Mouse (Mus musculus) layer of hippocampus, adult 18-20 months (tissue): ENCODE data around the gene Syngap1. TPM values are rescaled to one million over a fixed set of nuclear protein-coding genes. Genes with fewer than 3 reads are reported as not detected.
"Not testable (repeated sequence)": the region's sequence is repeated elsewhere in the genome, so short reads cannot be mapped to it uniquely, and the experiment has no call there.

Source experiments
- DNase-seq, 2 experiments: peaks; one replicate each; pipeline ENCODE4 v3.0.0; 2022; ENCODE audit warnings: low spot score in 2 of 2
- total RNA-seq, 2 experiments: library from RNA; stranded (reverse); gene quantifications; 2 replicates each; pipeline ENCODE4 v1.2.3; 2021

Syngap1 gene
- total RNA-seq, 2 experiments from 2014 or later: 400 to 412 TPM

GRCm38 (mm10) chr17:26953201-26953600, 12.1 kb downstream of the Syngap1 start:
- DNase-seq: no peak

- no peak for DNase-seq
Measured at GRCm38 (mm10) chr17:26953726-26954125, 12.7 kb downstream of the Syngap1 start.

GRCm38 (mm10) chr17:26956309-26956708, 15.3 kb downstream of the Syngap1 start:
- no peak for DNase-seq

- no peak for DNase-seq
Measured at GRCm38 (mm10) chr17:26956895-26957294, 15.8 kb downstream of the Syngap1 start.

GRCm38 (mm10) chr17:26957872-26958271, 16.8 kb downstream of the Syngap1 start:
- DNase-seq: no peak

- peak in 1 of 2 experiments; percentile 68 for DNase-seq
Measured at GRCm38 (mm10) chr17:26958880-26959279, 17.8 kb downstream of the Syngap1 start.

- no peak for DNase-seq
Measured at GRCm38 (mm10) chr17:26959815-26960214, 18.8 kb downstream of the Syngap1 start.

- no peak for DNase-seq
Measured at GRCm38 (mm10) chr17:26961572-26962240, 20.7 kb downstream of the Syngap1 start.

GRCm38 (mm10) chr17:26966993-26967392, 25.9 kb downstream of the Syngap1 start:
- no peak for DNase-seq

- DNase-seq: no peak
Measured at GRCm38 (mm10) chr17:26967477-26967876, 26.4 kb downstream of the Syngap1 start.

GRCm38 (mm10) chr17:26968200-26968611, 27.2 kb downstream of the Syngap1 start:
- DNase-seq: no peak

GRCm38 (mm10) chr17:26969257-26969656, 28.2 kb downstream of the Syngap1 start:
- DNase-seq: no peak

- DNase-seq: no peak
Measured at GRCm38 (mm10) chr17:26970221-26970620, 29.2 kb downstream of the Syngap1 start.

- DNase-seq: no peak
Measured at GRCm38 (mm10) chr17:26971247-26971905, 30.3 kb downstream of the Syngap1 start.

- DNase-seq: no peak
Measured at GRCm38 (mm10) chr17:26972107-26972506, 31.1 kb downstream of the Syngap1 start.

- DNase-seq: peak; percentile 95 to 97
Measured at GRCm38 (mm10) chr17:26972703-26973574, 31.9 kb downstream of the Syngap1 start, which contains the start of gene Zbtb9. Gene Zbtb9, plus strand, starts transcription at chr17:26973167.

GRCm38 (mm10) chr17:26974547-26974946, 33.5 kb downstream of the Syngap1 start:
- no peak for DNase-seq

- DNase-seq: no peak
Measured at GRCm38 (mm10) chr17:26975415-26975814, 34.4 kb downstream of the Syngap1 start.

- not testable (repeated sequence) for DNase-seq
Measured at GRCm38 (mm10) chr17:26977354-26977753, 36.3 kb downstream of the Syngap1 start.

- DNase-seq: no peak
Measured at GRCm38 (mm10) chr17:26979426-26979825, 38.4 kb downstream of the Syngap1 start.

- DNase-seq: no peak
Measured at GRCm38 (mm10) chr17:26981050-26981449, 40.0 kb downstream of the Syngap1 start.

GRCm38 (mm10) chr17:26983382-26983781, 42.3 kb downstream of the Syngap1 start:
- DNase-seq: no peak
